Mouse (Mus musculus): ENCODE data around the gene Zfp704.

- TF ChIP-seq CTCF (conservative IDR thresholded peaks at IDR 0.05; ENCODE audit: low read length) (no peak), NANOG (IDR thresholded peaks at IDR 0.05; ENCODE audit: borderline replicate concordance, low read length) (no peak)
These were observed 104.1 kb downstream of the Zfp704 start for GRCm38 (mm10) chr3:9505692-9506211.
